Comparison of ENCODE assay signal across 29 mouse cellular contexts in the genomic region with DNA sequence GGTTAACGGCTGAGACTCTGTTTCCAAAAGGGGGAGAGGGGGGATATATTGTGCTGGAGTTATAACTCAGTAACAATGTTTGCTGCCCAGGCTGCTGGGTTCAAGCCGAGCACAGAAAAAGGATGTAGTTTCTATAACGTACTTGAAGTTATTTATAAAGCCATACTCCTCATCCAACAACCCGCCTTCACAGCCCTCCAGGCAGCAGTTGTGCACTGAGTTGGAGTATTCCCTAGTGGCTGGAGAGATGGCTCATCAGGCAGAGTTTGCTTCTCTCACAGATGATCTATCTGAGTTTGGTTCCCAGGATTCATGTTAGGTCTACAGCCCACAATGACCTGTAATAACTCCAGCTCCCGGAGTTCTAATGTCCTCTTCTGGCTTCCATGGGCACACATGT. TPM values are rescaled to one million over a fixed set of nuclear protein-coding genes. Genes with fewer than 3 reads are reported as not detected.
"Had no signal": no experiment of that assay in that cellular context is flagged by ENCODE, and none has a peak within 500 bp of the region (broad histone marks: within the 10 kb centered on the region; RNA-seq: fewer than 3 reads in every experiment).

No protein-coding gene starts in this region.

- H3K27me3 ChIP-seq: hindbrain, embryonic 15.5 days; limb, embryonic 15.5 days had no signal

- ATAC-seq: hindbrain, postnatal 0 days; liver, embryonic 12.5 days had no signal

- H3K36me3 ChIP-seq: heart, embryonic 10.5 days; hindbrain, embryonic 13.5 days; hindbrain, embryonic 15.5 days; kidney, embryonic 15.5 days; limb, embryonic 13.5 days; liver, embryonic 12.5 days had no signal

- H3K27ac ChIP-seq: heart, embryonic 10.5 days; hindbrain, embryonic 13.5 days; hindbrain, embryonic 15.5 days; hindbrain, postnatal 0 days; kidney, embryonic 15.5 days; kidney, postnatal 0 days; limb, embryonic 13.5 days; limb, embryonic 15.5 days; liver, embryonic 12.5 days; liver, embryonic 14.5 days had no signal

- H3K4me1 ChIP-seq: heart, embryonic 10.5 days; heart, embryonic 12.5 days; hindbrain, embryonic 13.5 days; hindbrain, embryonic 15.5 days; limb, embryonic 13.5 days; liver, embryonic 12.5 days had no signal

- H3K4me2 ChIP-seq: heart, embryonic 12.5 days; hindbrain, embryonic 13.5 days; hindbrain, embryonic 15.5 days; kidney, embryonic 15.5 days; limb, embryonic 13.5 days; limb, embryonic 15.5 days; liver, embryonic 12.5 days had no signal

- H3K9ac ChIP-seq: heart, embryonic 12.5 days; hindbrain, embryonic 13.5 days; hindbrain, embryonic 15.5 days; kidney, embryonic 15.5 days; limb, embryonic 13.5 days; limb, embryonic 15.5 days; liver, embryonic 12.5 days; liver, embryonic 14.5 days had no signal

- H3K4me3 ChIP-seq: heart, embryonic 10.5 days; heart, embryonic 12.5 days; hindbrain, embryonic 13.5 days; hindbrain, embryonic 15.5 days; kidney, embryonic 15.5 days; limb, embryonic 13.5 days; limb, embryonic 15.5 days; liver, embryonic 12.5 days had no signal

- H3K9me3 ChIP-seq: heart, embryonic 10.5 days; hindbrain, embryonic 13.5 days; hindbrain, embryonic 15.5 days; kidney, embryonic 15.5 days; limb, embryonic 13.5 days; limb, embryonic 15.5 days; liver, embryonic 12.5 days had no signal

- DNase-seq: gastrocnemius, postnatal 14 days; gastrocnemius, postnatal 36 days; heart, adult 18-20 months; heart, postnatal 10 days; heart, postnatal 36 days; kidney, adult 11 months; kidney, adult 2 months; kidney, adult 9 months; kidney, postnatal 14 days; kidney, postnatal 36 days; layer of hippocampus, adult 9-11 months; layer of hippocampus, postnatal 36 days; left cerebral cortex, postnatal 4 days had no signal

RNA-seq across cellular contexts. Expression of a gene that starts 56.4 kb away (rescaled TPM):
- polyA plus RNA-seq: frontal cortex, adult 2 months; gonadal fat pad, adult 2 months; heart, embryonic 14.5 days; heart, embryonic 16.5 days; hindbrain, embryonic 13.5 days; hindbrain, embryonic 15.5 days; hindbrain, postnatal 0 days; kidney, adult 2 months; limb, embryonic 13.5 days; liver, adult 2 months; liver, embryonic 12.5 days had no signal
